Mouse (Mus musculus) embryonic fibroblast, embryonic 13.5 days (primary cell): ENCODE measurements around the gene Impdh2. TPM values are rescaled to one million over a fixed set of nuclear protein-coding genes. Genes with fewer than 3 reads are reported as not detected.

Source experiments
- H3K27ac ChIP-seq: 2 replicates; pipeline ENCODE4 v1.5.1; 2012; ENCODE audit warnings: low read length, control low read depth, inconsistent platforms; ENCODE audit not compliant: insufficient read depth
- H3K4me1 ChIP-seq: 2 replicates; pipeline ENCODE4 v1.6.1; 2011; ENCODE audit warnings: low read length; ENCODE audit not compliant: control insufficient read depth, insufficient read depth
- H3K4me3 ChIP-seq: 2 replicates; pipeline ENCODE4 v1.5.1; 2011; ENCODE audit warnings: mild to moderate bottlenecking, control low read depth, low read length; ENCODE audit not compliant: insufficient read depth
- CTCF ChIP-seq: IDR thresholded peaks from 2 replicates; pipeline ENCODE4 v1.5.1; 2011; ENCODE audit warnings: mild to moderate bottlenecking, control low read depth, low read length, moderate library complexity, borderline replicate concordance; ENCODE audit not compliant: insufficient read depth
- POLR2A ChIP-seq: IDR thresholded peaks from 2 replicates; pipeline ENCODE4 v1.6.1; 2011; ENCODE audit warnings: low read depth, mild to moderate bottlenecking, control low read depth, low read length, moderate library complexity
- polyA plus RNA-seq: library from polyadenylated mRNA; stranded (reverse); fragments of >200 nt; gene quantifications from 2 replicates; pipeline ENCODE4 v1.2.4, GENCODE M21; 2011; ENCODE audit warnings: low read depth; ENCODE audit not compliant: missing spikeins, insufficient read length

Gene Impdh2
- polyA plus RNA-seq, 1 experiment: 180 TPM

- no peak overlapping the region for H3K27ac ChIP-seq
- H3K4me1 ChIP-seq: no peaks in the 10 kb centered on the region
- no peak overlapping the region for H3K4me3 ChIP-seq
- TF ChIP-seq POLR2A: no peak
- no peak for TF ChIP-seq CTCF
Measured at GRCm38 (mm10) chr9:108540846-108541245, 19.2 kb upstream of the Impdh2 start.

DNA sequence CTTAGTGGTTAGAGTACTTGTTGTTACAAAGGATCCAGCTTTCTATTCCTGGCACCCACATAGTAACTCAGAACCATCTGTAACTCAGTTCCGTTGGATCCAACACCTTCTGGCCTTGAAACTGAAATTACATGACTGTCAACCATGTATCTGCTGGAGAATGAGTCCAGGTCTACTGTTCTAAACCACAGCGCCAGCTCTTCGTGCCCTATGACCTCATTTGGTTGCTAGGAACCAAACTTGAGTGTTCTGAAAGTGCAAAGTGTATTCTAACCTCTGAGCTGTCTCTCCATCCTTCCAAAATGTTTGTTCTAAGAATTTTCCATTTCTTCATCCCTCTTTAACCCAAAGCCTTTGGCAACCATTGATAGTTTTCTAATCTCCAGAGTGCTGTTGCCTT is 14.1 kb upstream of the Impdh2 start:
- H3K4me3 ChIP-seq: no peak overlapping the region
- no peak overlapping the region for H3K27ac ChIP-seq
- TF ChIP-seq POLR2A (no peak), CTCF (no peak)
- H3K4me1 ChIP-seq: no peaks in the 10 kb centered on the region

GRCm38 (mm10) chr9:108546875-108547274 is 13.2 kb upstream of the Impdh2 start:
- H3K4me3 ChIP-seq: no peak overlapping the region
- no peak overlapping the region for H3K27ac ChIP-seq
- H3K4me1 ChIP-seq: no peaks in the 10 kb centered on the region
- TF ChIP-seq POLR2A: no peak
- TF ChIP-seq CTCF: no peak

DNA sequence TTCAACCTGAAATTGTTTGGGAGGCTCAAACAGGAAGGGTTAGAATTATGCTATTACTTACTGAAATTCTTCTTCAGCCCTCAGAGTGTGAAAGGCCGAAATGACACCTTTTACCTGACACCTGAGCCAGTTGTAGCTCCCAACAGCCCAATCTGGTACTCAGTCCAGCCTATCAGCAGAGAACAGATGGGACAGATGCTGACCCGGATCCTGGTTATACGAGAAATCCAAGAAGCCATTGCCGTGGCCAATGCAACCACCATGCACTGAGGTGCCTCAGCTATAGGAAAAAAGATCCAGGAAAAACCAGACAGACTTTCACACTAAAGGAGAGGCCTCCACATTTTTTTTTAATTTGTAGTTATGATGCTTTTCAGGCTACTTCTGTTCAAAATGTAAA is 917 bp upstream of the Impdh2 start:
- no peak overlapping the region for H3K4me3 ChIP-seq
- H3K4me1 ChIP-seq: 0 out of 2 replicates have a peak, but pooled peaks cover 4% of the 10 kb centered on the region
- no peak overlapping the region for H3K27ac ChIP-seq
- no peak for TF ChIP-seq POLR2A
- no peak for TF ChIP-seq CTCF

DNA sequence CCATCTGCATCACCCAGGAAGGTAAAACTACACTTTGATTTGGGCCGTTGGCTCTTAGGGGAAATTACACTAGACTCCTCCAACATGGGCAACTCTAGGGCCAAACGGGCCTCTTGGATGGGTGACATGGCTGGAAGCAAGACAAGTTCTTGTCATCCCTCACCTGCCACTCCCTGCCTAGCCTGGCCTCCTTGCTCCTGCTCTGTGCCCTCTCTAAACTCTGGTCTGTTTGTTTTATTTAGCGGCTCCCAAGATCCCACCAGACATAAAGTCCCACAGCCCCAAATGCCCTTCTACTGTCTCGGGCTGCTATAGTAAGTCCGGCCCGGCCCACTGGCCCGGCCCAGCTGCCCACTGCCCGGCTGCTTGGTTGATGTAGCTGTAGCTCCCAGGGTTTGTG is 3.6 kb downstream of the Impdh2 start:
- H3K27ac ChIP-seq: no peak overlapping the region
- TF ChIP-seq POLR2A (no peak), CTCF (no peak)
- H3K4me1 ChIP-seq: peaks cover 4% of the 10 kb centered on the region; the same call in 1 of the 2 replicates
- no peak overlapping the region for H3K4me3 ChIP-seq

GRCm38 (mm10) chr9:108564131-108564530 is 4.0 kb downstream of the Impdh2 start:
- Histone ChIP-seq H3K4me3 (no peak overlapping the region), H3K27ac (no peak overlapping the region), H3K4me1 (peaks cover 4% of the 10 kb centered on the region; the same call in 1 of the 2 replicates)
- TF ChIP-seq CTCF (no peak), POLR2A (no peak)

DNA sequence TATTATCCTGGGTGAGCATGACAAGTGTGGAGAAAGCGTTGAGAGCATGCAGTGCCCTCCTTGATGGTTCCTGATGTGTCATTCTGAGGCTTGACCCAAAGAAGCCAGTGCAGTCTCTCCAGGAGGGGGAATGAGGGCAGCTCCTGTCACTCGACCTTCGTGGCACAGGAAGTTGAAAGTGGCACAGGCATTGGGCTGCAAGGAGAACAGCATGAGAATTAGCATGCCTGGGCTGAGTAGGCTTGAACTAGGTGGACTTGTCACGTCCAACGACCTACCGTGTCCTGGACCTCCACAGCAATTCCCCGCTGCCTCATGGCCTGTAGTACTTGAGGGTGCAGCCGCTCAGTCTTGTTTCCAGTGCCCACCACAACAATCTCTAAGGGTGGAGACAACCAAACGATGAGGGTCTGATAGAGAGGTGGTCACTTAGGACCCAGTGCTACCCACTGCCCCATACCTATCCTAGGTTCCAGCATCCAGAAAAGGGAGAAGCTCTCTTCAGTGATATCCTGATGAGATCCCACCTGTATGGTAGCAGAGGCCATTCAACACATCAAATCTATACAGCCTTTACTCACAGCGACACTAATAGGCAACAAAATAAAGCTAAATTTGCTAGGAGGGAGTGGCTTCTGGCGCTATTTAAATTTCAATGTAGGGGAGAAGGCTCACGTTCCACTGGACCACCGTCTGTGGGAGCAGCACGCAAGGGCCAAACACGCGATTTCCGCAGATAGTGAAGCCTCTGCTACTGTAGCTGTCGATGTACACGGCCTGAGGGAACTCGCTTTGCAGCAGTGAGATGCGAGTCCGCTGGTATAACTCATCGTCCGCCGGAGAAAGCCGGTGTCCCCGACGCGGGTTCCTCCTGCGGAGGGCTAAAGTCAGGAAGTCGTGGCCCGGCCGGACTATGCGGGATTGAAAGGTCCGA is 6.1 kb downstream of the Impdh2 start:
- TF ChIP-seq POLR2A (no peak), CTCF (no peak)
- Histone ChIP-seq H3K27ac (peak overlapping the region; percentile 27), H3K4me1 (peaks cover 4% of the 10 kb centered on the region; the same call in 1 of the 2 replicates), H3K4me3 (peak overlapping the region; percentile 44)

DNA sequence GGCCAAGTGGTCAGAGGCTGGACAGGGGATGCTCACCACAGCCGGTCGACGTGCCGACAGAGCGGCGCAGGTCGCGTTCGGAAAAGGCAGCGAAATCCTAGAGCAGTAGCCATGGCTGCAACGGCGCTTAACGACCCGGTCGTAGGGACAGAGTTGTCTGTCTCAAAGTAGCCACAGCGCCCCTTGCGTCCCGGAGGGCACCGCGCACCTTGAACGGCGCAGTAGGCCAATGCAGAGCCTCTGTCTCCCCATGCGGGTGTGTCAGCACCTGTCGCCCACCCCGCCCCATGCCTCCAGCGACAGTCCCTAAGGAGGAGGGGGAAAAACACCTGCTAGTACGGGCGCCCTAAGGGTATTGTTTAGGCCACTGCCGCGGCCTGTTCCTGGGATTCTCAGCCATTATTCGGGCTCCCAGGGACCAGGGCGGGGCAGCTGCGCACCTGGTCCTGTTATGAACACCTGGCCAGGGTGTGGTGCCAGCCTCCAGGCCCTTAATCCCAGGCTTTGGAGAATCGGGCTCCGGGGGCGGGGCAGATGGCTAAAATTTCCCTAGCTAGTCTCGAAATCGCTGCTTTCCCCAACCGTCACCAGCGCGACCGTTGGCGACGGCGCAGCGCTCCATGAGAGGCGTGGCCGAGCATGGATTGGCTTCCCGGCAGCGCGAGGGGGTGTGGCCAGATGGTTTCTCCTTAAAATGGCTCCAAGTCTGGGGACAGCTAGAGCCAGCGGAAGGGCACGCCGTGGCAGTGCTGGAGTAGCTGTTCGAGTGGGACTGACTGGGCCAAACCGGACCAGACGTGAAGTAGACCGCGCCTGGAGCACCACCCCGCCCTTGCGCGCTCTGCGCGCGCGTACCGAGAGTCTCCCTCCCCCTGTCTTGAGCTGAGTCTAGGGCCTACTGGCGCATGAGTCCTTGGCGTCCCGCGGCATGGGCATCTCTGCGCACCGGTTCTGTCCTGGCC is 7.0 kb downstream of the Impdh2 start, which contains the start of gene Ndufaf3:
Gene Ndufaf3 (minus strand): TSS at position 620 of the 962 bp plus-strand sequence.
- Histone ChIP-seq H3K4me3 (peak within 1 kb of the TSS; percentile 64), H3K4me1 (peaks cover 4% of the 10 kb centered on the region; the same call in 1 of the 2 replicates), H3K27ac (peak within 1 kb of the TSS; percentile 69)
- TF ChIP-seq POLR2A: peak; percentile 100
- TF ChIP-seq CTCF: peak; percentile 95

DNA sequence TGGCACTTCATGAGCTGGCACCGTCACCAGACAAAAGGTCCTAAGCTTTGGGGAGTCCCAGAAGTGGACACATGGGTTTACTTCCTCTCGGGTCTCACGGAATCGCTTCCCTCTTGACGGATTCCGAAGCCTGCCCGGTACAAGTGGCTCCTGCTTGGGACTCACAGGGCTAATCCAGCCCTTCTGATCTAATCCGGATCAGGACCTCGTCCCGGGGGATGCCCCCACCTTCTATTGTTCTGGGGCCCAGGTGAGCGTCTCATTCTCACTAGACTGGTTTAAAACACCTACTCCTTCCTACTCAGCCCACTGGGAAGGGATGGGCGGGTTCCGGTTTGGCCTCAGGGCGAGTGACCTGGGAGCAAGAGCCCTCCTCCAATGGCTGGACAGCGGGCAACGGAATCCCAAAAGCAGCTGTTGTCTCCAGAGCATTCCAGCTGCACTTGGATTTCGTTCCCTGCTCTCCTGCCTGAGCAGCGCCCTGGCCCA is 7.9 kb downstream of the Impdh2 start:
- TF ChIP-seq POLR2A (no peak), CTCF (no peak)
- peak overlapping the region; percentile 64 for H3K4me3 ChIP-seq
- H3K4me1 ChIP-seq: no peaks in the 10 kb centered on the region; the same call in 1 of the 2 replicates
- peak overlapping the region; percentile 49 for H3K27ac ChIP-seq
